Mouse (Mus musculus): ENCODE measurements around the gene Pik3ap1.

DNA sequence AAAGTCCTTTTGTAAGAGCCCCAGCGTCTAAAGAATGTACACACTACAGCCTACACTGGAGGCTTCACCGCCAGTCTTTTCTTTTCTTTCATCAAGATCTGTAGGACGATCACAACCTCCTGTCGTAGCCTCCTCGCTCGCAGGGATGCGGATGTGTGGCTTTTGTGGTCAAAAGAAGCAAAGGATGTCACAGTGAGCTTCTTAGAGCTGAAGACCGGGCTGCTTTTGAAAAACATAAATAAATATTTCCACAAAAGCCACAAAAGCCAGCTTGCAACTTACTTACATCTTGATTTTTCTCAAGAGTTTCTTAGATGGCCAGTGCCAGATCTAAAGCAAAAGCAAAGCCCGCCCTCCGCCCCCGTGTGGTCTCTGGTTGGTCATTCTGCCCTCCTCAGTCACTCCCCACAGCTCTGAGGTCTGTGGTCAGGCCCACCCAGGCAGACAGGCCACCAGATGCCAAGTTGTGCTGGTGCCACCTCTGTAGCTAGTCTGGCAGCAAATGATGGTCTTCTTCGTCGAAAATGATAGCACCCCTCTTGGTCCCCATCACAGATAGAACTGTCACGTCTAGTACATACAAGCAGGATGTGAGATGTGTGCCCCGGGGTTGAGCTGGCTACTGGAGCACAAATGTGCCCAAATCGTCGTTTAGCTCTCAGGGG, 30.5 kb downstream of the Pik3ap1 start:
- TF ChIP-seq CTCF (IDR thresholded peaks at IDR 0.05; ENCODE audit: low read depth), result no peak
- no peak for TF ChIP-seq EP300 (optimal IDR thresholded peaks at IDR 0.05)

All from stomach, postnatal 0 days (tissue).